Mouse (Mus musculus): Measurements from ENCODE around the gene Ipcef1.

The Ipcef1 gene

DNA sequence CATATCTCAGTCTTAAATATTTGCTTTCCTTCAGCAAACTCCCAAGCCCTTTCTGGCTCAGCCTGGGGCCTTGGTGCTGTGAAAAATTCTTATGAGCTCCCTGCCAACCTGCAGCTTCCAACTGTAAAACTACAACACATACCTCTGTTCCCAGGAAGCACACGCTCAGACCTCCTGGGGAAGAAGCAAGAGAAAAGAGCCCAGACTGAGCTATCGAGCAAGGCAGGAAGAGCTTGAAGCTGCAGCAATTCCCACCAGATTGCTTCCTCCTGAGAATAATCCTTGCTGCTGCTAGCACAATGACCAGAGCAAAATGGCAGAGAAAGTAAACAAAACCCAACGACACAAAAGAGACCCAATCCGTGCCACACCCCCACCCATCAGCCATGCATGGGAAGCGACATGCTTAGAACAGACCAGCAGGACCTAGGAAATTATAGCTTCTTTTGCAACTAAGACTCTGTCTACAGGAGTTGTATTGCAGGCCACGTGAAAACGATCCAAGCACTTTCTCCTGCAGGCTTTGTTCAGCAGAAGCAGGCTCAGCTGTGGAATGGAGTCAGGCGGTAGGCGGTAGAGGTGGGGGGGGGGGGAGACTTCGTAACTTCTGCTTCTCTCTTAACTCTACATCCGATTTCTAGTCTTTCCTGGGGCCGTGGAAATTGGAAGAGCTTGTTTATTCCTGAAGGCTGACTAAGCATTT lies at the start of gene Ipcef1:
TSS of gene Ipcef1 (minus strand) at position 164 of the 703 bp plus-strand sequence.
- DNase-seq (ENCODE audit: low spot score), result peak; percentile 35

DNA sequence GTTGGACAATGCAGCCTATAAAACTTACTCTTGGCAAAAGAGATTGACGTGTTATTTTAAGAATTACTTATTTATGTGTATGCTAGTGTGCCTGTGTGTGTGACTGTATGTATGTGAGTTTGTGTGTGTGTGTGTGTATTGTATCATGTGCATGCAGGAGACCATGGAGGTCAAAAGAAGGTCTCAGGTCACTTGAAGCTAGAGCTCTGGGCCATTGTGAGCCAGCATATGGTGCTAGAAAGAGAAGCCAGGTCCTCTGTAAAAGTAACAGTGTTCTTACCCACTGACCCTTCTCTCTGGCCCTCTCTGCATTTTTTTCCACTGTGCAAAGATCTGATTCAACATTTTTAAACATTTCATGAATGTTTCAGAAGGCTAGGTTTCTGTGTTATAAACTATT lies 25.7 kb upstream of the Ipcef1 start:
- no peak for DNase-seq (ENCODE audit: low spot score)

DNA sequence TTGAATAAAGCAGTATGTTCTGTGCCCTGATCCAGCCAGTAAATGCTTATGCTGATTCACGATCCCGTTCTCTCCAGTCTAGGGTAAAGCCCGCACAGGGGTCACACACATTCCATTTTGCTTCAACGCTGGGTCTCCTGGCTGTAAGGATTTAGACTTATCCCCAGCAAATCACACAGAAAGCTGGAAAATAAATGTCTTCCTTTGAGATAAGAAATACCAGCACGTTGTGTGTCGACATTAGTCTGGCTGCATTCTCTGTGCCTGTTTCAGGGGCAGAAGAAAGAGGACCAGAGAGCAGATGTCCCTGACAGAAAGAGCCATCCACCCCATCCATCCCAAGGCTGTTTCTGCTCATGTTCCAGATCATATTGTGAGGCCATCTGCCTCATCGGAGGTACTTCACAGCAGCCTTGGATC lies 25.1 kb upstream of the Ipcef1 start:
- DNase-seq (ENCODE audit: low spot score), result no peak

DNA sequence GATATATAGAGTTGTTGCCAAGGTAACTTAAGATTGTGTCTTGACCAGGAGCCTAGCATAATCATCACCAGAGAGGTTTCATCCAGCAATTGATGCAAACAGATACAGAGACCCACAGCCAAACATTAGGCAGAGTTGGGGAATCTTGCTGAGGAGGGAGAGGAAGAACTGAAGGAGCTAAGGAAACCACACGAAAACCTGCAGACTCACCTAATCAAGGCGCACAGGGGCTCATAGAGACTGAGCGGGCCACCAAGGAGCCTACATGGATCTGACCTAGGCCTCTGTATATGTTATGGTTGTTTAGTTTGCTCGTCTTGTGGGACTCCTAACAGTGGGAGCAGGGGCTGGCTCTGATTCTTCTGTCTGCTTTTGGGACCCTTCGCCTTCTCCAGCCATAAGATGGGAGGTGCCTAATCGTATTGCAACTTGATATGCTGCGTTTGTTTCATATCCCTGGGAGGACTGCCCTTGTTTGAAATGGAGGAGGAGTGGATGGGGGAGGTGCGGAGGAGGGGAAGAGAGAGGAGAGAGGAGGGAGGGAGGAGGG lies 24.5 kb upstream of the Ipcef1 start:
- no peak for DNase-seq (ENCODE audit: low spot score)

DNA sequence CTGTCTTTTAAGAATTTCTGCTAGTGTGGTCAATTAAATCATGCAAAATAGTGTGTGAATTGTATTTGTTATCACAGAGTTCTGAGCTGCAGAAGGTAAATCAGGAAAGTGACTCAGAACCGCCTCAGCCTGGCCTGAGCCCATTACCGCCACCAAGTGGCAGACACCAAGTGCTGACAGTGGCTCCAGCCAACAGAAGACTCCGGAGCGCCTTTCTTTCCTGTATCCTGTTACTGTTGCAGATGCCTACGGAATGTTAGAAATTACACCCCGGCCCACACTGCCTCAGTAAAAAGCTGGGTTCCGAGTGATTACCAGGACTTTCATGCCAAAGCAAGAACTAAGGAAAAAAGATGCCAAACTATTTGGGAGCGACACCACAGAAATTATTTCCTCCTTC lies 23.9 kb upstream of the Ipcef1 start:
- DNase-seq (ENCODE audit: low spot score), result peak; percentile 81

DNA sequence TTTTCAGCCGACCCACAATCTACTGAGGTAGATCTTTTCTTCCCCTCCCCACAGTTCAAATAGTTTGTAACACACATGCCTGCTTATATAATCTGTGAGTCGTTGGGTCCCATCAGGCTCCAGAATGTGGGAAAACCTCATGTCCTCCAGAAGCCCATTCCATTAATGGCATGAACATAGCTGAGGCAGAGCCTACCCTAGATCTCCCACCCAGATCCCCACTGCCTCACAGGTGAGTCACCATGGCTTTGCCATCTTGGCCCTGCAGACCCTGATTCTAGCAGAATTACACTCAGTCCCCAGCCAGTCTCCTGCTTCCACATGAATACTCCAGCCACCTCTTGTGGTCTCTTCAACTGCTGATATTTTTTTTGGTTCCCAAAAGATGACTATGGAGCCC lies 23.4 kb upstream of the Ipcef1 start:
- DNase-seq (ENCODE audit: low spot score), result no peak

DNA sequence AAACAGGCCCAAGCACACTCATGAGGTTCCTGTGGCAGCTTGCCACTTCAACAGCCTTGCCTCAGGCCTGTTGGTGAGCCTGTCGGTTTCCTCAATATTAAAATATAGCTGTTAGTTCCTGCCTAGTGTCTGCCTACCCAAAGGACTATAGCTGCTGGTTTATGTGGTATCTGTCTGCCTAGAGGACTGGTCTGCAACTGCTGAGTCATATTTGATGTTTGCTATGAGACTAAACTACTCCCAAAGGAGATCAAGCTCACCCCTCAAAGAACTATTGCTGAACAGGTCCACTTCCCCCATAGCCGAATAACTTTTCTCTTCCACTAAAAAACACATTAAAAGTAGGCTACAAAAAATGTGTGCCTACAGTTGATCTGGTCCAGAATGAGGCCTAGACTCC lies 22.0 kb upstream of the Ipcef1 start:
- DNase-seq (ENCODE audit: low spot score), result no peak

DNA sequence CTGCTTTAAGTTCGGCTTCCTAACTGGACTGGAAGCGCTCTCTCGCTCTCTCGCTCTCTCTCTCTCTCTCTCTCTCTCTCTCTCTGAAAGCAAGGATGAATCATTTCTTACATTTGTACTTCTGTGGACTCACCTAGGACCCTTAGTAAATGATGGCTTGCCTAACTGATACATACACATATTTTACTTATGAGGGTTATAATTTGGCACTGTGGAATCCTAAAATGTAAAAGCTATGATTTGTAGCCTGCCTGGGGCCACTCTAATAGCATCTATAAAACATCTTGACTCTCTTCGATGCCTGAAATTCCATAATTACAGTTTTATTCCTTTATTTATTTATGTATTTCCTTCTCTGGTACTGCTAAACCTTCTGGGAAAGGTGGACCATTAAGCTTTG lies 18.6 kb upstream of the Ipcef1 start:
- DNase-seq (ENCODE audit: low spot score), result no peak

DNA sequence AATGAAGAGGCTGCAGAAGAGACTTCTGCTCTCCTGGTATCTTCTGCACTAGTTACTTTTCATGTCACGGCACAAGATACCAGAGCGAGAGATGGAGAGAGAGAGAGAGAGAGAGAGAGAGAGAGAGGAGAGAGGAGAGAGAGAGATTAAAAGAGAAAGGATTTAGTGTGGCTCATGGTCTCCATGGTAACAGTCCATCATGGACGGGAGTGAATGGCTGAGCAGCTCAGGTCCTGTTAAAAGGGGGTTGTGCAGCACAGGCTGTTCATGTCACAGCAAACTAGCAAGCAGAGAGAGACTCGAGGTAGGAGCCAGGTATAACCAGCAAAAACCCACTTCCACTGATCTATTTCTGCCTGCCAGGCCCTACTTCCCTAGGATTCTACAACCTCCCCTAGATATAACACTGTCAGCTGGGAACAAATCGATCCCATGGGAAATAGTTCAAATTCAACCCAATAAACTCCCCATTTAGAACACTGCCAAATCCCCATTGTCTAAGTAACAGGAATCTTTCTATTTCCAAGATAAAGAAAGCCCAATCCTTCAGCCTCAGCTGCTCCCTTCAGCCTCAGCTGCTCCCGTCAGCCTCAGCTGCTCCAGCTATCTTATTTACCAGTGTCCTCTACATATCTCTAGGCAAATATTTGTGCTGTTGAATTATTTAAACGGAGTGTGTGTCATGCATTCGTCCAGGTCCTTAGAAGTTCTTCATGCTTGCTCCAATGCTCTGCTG lies 18.0 kb upstream of the Ipcef1 start:
- DNase-seq (ENCODE audit: low spot score), result no peak

DNA sequence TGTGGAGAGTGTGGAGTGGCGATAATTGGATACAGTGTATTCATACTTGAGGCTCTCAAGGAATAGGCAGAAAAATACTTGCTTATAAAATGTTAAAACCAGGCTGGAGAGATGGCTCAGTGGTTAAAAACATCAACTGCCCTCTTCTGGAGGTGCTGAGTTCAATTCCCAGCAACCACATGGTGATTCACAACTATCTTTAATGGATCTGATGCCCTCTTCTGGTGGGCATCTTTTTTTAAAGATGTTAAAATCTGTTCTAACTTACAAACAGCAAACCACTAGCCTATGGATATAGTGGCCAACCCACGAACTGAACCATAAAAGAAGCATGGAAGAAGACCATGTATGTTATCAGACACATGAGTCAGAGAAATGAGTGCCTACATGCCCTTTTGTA lies 16.8 kb upstream of the Ipcef1 start:
- no peak for DNase-seq (ENCODE audit: low spot score)

DNA sequence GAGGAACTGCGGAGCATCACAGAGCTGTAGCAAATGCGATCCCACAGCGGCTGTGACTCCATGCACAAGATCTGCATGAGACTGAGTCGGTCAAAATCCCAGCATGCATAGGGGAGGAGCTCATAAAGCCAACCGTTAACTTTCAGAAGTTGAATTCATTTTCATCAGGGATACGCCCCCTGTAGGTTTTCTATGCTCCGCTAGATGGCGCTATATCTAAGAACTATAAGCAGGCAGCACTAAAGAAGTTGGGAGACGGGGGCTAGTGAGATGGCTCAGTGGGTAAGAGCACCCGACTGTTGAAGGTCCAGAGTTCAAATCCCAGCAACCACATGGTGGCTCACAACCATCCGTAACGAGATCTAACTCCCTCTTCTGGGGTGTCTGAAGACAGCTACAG lies 16.3 kb upstream of the Ipcef1 start:
- peak; percentile 6 for DNase-seq (ENCODE audit: low spot score)

DNA sequence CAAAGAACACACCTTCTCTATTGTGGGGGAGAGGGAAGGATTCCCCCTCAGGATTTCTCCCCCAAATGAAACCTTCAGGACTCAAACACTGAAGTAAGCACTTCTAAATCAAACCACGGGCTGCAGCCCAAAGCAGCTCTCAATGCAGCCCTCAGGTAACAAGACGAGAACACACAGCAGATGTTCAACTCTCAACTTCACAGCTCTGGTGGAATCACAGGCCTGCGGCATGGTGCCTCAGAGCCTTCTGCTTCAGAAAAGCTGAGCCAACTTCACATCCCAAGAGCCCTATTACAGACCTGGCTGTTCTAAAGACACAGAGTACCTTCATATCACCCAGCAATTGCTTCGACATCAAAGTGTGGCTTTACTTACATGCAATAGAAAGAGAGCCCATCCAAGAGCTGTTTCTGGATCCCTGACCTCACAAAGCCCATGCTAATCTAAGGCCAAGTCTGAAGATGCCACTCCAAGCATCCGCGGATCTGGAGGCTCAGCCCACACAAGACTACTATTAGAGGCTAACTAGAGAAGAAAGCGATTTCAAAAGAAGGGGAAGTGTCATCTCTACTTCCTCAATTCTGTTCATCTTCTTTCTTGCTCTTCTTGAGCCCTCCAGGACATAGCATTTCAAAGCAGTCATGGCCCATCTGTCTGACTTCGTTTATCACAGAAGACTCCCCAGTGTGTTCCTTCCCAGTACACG lies 11.6 kb upstream of the Ipcef1 start:
- DNase-seq (ENCODE audit: low spot score), result no peak

DNA sequence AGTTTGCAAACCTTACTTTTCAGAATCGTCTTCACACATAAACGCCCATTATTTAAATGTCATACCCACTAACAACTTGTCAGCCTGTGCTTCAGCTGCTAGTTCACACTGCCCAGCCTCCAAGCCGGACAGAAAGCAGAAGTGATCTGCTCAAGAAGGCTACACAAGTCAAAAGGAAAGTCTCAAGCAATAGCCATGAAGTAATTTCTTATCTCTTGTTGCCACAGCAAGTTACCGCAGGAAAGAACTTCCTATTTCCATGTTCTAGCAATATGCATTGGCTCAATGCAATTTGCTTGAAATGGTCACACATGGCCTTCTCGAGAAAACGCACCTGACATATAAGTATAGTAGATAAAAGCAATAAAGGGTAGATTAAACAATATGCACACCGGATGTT lies 10.7 kb upstream of the Ipcef1 start:
- no peak for DNase-seq (ENCODE audit: low spot score)

DNA sequence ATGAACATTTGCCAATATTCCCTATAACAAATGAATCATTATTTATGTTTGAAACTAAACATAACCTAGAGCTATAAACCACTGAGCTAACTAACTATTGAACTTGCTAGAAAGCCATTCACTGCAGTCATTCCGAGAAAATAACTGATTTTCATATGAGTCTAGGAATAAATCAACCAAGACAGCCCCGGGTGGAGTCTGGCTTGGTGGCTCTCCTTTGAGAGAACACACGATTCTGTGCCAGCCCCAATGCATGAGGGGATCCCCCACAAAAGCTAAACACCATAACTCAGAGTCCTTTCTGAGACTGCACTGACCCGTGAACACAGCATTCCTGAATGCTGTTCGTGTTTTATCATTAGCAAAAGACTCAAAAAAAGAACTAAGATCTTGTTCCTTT lies 8.0 kb upstream of the Ipcef1 start:
- DNase-seq (ENCODE audit: low spot score), result no peak

DNA sequence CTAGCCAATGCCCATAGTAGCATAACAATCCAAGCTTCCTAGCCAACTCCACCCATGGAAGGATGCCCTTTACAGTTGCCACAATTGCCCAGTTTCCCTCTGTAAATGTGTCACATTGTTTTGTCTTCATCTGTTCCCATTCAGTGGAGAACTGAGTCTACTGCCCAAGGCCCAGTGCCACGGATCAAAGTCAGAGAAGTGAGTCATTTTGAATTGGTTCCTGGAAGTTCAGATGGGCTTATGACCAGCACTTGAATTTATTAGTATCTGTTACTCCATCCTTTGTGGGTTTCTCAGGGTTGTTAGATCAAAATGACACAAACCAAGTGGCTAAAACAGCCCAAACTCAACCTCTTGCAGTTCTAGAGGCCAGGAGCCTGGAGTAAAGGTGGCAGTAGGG lies 5.3 kb upstream of the Ipcef1 start:
- no peak for DNase-seq (ENCODE audit: low spot score)

DNA sequence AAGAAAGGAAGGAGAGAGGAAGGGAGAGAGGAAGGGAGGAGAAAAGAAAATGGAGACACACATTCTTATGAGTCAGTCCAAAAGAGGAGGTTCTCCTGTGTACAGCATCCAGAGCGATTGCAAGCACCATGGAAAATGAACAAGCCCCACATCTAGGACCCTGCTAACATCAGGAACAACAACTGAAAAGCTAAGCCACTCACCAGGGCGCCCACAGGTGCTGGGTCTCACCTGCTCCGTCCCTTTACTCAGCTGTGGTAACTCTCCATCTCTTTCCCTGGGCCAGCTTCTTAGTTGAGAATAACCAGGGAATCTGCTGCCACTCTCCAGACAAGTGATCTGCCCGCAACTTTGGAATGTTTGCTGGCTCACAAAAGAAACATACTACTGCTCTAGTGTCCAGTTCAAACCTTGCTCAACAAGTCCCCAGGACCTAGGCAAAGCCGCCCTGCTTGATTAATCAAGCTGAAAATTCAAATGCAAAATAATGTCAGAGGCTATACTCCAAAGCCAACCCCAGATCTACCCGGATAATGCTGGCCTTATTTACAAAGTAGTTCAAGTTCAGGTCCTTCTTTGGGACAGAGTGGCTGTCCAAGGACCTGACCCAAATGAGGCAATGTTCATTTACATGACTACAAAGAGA lies 2.4 kb upstream of the Ipcef1 start:
- no peak for DNase-seq (ENCODE audit: low spot score)

DNA sequence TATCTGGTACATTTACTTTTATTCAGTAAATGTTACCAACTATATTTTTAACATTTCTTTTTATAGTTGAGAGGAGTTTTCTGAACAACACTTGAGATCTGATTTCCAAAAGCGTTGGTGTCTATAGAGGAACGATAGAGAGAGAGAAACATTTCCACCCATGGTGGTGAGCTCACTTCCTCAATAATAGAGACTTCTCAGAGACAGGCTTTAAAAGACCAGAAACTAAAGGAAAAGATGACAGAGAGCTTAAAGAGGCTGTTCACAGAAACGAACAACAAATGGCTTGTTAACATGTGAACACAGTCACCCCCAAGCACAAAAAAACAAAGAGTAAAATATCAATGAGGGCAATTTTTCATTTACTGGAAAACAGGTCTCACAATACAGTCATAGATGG lies 2.4 kb downstream of the Ipcef1 start:
- DNase-seq (ENCODE audit: low spot score), result no peak

DNA sequence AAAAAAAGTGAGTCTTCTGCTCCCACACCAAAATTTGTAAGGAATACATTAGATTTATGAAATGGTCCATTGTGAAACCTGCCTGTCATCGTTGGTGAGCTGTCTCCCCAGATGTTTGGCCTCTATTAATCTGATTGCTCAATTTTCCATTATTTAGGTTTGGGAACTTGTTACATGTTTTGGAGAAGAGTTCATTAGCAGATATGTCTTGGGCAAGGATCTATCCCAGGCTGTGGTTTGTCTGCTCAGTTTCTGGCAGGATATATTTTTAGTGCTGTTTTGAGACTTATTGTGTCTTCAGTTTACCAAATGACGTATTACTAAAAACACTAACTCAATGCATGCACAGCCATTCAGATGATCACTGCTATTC lies 4.4 kb downstream of the Ipcef1 start:
- no peak for DNase-seq (ENCODE audit: low spot score)

DNA sequence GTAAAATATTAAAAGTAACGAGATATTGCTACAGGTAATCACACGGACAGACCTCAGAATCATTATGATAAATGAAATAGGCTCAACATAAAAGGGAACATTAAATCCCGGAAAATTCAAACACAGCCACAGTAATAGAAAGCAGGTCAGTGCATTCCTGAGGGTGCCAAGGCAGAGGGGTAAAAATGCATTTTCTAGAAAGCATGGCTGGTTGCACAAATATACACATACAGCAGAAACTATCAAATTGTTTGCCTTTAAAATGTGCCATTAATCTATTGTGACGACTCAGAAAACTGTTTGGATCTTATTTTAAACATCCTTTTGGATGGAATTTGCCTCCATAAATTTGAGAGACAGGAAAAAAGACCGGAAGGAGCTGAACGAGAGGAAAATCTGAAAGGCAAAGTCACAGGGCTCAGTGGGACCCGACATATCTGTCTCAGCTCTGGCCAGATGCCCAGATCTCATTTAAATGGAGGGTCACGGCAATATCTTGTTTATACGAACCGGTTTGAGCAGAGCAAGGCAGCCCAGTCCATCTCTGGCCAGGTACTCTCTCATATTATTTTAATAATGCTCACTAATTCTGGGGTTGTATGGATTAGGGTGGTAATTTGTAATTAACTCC lies 4.9 kb downstream of the Ipcef1 start:
- DNase-seq (ENCODE audit: low spot score), result no peak

DNA sequence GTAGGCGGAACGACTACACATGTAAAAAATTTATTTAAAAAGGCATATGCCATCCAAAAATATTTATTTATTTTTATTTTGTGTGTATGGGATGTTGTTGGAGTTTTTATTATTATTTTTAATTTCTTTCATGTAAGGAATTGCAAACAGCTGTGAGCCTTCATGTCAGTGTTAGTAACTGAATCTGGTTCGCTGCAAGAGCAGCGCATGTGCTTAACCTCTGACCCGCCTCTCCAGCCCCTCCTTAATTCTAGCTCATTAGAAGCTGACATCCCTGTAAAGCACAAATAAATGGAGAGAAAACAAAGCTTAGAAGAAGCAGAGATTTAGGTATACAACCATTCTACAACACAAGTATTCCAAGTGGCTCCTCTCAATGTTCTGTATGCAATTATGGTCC lies 8.4 kb downstream of the Ipcef1 start:
- DNase-seq (ENCODE audit: low spot score), result peak; percentile 11

DNA sequence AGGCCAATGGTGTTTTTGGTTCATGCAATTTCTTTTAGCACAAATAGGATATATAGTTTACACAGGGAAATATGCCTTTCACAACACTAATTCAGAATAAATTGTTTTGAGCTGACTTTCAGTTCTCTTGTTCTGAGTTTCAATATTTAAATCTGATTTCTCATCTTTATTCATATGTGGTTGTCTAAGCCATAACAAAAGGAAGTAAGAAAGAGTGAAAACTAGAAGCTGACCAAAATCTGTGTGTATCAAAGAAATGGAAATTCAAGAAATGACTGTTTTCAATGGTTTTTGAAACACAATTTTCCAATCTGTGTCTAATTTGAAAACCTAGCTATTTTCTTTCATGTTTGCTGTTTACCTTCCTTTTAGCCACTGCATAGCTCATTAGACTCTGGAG lies 11.2 kb downstream of the Ipcef1 start:
- DNase-seq (ENCODE audit: low spot score), result no peak

DNA sequence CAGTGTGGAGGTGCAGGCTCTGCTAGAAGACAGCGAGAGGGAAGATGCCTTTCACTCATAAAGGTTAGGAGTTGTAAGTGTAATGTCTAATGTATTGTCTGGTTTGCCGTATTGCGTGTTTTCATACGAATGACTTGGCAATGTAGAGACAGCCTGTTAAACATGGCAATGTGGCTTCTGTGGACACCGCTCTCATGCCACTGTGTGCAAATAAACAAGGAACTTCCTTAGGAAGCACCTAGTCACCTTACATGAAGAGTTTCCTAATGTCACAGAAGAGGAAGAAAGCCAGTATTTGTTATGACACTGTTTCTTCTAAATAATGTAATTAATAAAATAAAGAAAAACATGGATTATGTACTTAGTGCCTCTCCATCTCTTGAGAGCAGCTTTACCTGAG lies 15.1 kb downstream of the Ipcef1 start:
- DNase-seq (ENCODE audit: low spot score), result no peak
